Comparison of ENCODE assay signal across 20 mouse cellular contexts in genomic region chr9:59735394-59735793, GRCm38 (mm10). TPM values are rescaled to one million over a fixed set of nuclear protein-coding genes. Genes with fewer than 3 reads are reported as not detected.
A peak's percentile ranks its signal among the peaks of the same experiment; 100 is the strongest.
DNase-seq lines count a peak whose midpoint lies in the region; ATAC-seq and TF ChIP-seq lines count a peak whose summit lies in the region.
"Had no signal": no experiment of that assay in that cellular context is flagged by ENCODE, and none has a peak within 500 bp of the region (broad histone marks: within the 10 kb centered on the region; RNA-seq: fewer than 3 reads in every experiment).

No protein-coding gene starts in this region.

- no peaks in the 10 kb centered on the region for H3K27me3 ChIP-seq in heart, embryonic 11.5 days (ENCODE audit: control insufficient read depth, insufficient read depth, low read length)
- no peaks in the 10 kb centered on the region for H3K27me3 ChIP-seq in intestine, embryonic 16.5 days (replicated peaks; ENCODE audit: control insufficient read depth, insufficient read depth, low read length)
- no peaks in the 10 kb centered on the region for H3K27me3 ChIP-seq in intestine, postnatal 0 days (replicated peaks; ENCODE audit: control insufficient read depth, insufficient read depth, low read length)
- no peaks in the 10 kb centered on the region for H3K27me3 ChIP-seq in liver, embryonic 12.5 days (replicated peaks)
- no peaks in the 10 kb centered on the region for H3K27me3 ChIP-seq in limb, embryonic 10.5 days (ENCODE audit: low read depth, poor library complexity, severe bottlenecking)
- H3K27me3 ChIP-seq: CH12.LX; embryonic facial prominence, embryonic 12.5 days; hindbrain, embryonic 15.5 days; limb, embryonic 13.5 days; midbrain, embryonic 12.5 days had no signal

- no peak overlapping the region for H3K4me3 ChIP-seq in heart, embryonic 11.5 days (ENCODE audit: low read depth, low read length)
- no peak overlapping the region for H3K4me3 ChIP-seq in intestine, embryonic 16.5 days (ENCODE audit: low read length)
- H3K4me3 ChIP-seq in intestine, postnatal 0 days (ENCODE audit: low read depth, low read length), result no peak overlapping the region
- H3K4me3 ChIP-seq in liver, embryonic 12.5 days, result no peak overlapping the region
- H3K4me3 ChIP-seq in limb, embryonic 10.5 days, result no peak overlapping the region
- H3K4me3 ChIP-seq: embryonic facial prominence, embryonic 12.5 days; hindbrain, embryonic 15.5 days; limb, embryonic 13.5 days; midbrain, embryonic 12.5 days had no signal

- peak; percentile 14 to 22 for DNase-seq in heart, adult 18-20 months
- DNase-seq in limb, embryonic 10.5 days (ENCODE audit: low spot score), result no peak
- DNase-seq: adrenal gland, postnatal 25 days; cerebellum, adult 18-20 months; kidney, adult 2 months; kidney, postnatal 25 days; layer of hippocampus, adult 9-11 months; lung, postnatal 14 days; right cerebral cortex, postnatal 25 days; thymus, postnatal 25 days had no signal

- H3K36me3 ChIP-seq in heart, embryonic 11.5 days (ENCODE audit: control insufficient read depth, insufficient read depth, low read length), result no peaks in the 10 kb centered on the region
- H3K36me3 ChIP-seq in intestine, embryonic 16.5 days (ENCODE audit: control insufficient read depth, insufficient read depth, low read length), result no peaks in the 10 kb centered on the region
- no peaks in the 10 kb centered on the region for H3K36me3 ChIP-seq in intestine, postnatal 0 days (ENCODE audit: control insufficient read depth, insufficient read depth)
- H3K36me3 ChIP-seq in liver, embryonic 12.5 days, result no peaks in the 10 kb centered on the region
- H3K36me3 ChIP-seq in limb, embryonic 10.5 days, result peaks cover 13% of the 10 kb centered on the region
- H3K36me3 ChIP-seq: embryonic facial prominence, embryonic 12.5 days; hindbrain, embryonic 15.5 days had no signal

- no peaks in the 10 kb centered on the region for H3K9me3 ChIP-seq in heart, embryonic 11.5 days (replicated peaks; ENCODE audit: control insufficient read depth, low read length)
- no peaks in the 10 kb centered on the region for H3K9me3 ChIP-seq in intestine, embryonic 16.5 days (ENCODE audit: control insufficient read depth, low read length)
- no peaks in the 10 kb centered on the region for H3K9me3 ChIP-seq in intestine, postnatal 0 days (ENCODE audit: control insufficient read depth)
- H3K9me3 ChIP-seq in liver, embryonic 12.5 days (replicated peaks), result no peaks in the 10 kb centered on the region
- no peaks in the 10 kb centered on the region for H3K9me3 ChIP-seq in limb, embryonic 10.5 days (replicated peaks)
- H3K9me3 ChIP-seq: embryonic facial prominence, embryonic 12.5 days; hindbrain, embryonic 15.5 days; limb, embryonic 13.5 days; midbrain, embryonic 12.5 days had no signal

- no peak for TF ChIP-seq CTCF in intestine, postnatal 0 days (IDR thresholded peaks at IDR 0.05; ENCODE audit: low read depth)

- no peak for ATAC-seq in heart, embryonic 11.5 days (replicated peaks; ENCODE audit: insufficient number of reproducible peaks, low FRiP score, low TSS enrichment)
- peak; percentile 53; the same call in 1 of the 2 replicates for ATAC-seq in intestine, embryonic 16.5 days
- no peak for ATAC-seq in intestine, postnatal 0 days
- peak; percentile 59; the same call in 1 of the 2 replicates for ATAC-seq in liver, embryonic 12.5 days
- peak; percentile 97 for ATAC-seq in megakaryocyte-erythroid progenitor cell, adult 5-6 weeks (replicated peaks; ENCODE audit: low FRiP score, low TSS enrichment, poor library complexity, severe bottlenecking)

- H3K4me2 ChIP-seq in heart, embryonic 11.5 days, result no peak overlapping the region
- no peak overlapping the region for H3K4me2 ChIP-seq in intestine, embryonic 16.5 days (ENCODE audit: low read depth, low read length)
- no peak overlapping the region for H3K4me2 ChIP-seq in intestine, postnatal 0 days (replicated peaks; ENCODE audit: low read depth)
- H3K4me2 ChIP-seq in liver, embryonic 12.5 days, result no peak overlapping the region
- H3K4me2 ChIP-seq: embryonic facial prominence, embryonic 12.5 days; hindbrain, embryonic 15.5 days; limb, embryonic 13.5 days; midbrain, embryonic 12.5 days had no signal

- WGBS in heart, embryonic 11.5 days (ENCODE audit: insufficient replicate concordance), result 11% methylated on average over 4 of the region's 4 CpGs
- WGBS in intestine, embryonic 16.5 days, result 33% methylated on average over 4 of the region's 4 CpGs
- WGBS in intestine, postnatal 0 days, result 27% methylated on average over 4 of the region's 4 CpGs
- 29% methylated on average over 4 of the region's 4 CpGs for WGBS in liver, embryonic 12.5 days (ENCODE audit: insufficient replicate concordance)
- WGBS in limb, embryonic 10.5 days, result 66% methylated on average over 4 of the region's 4 CpGs

- peaks cover 11% of the 10 kb centered on the region for H3K4me1 ChIP-seq in heart, embryonic 11.5 days (ENCODE audit: control insufficient read depth, insufficient read depth, low read length)
- H3K4me1 ChIP-seq in intestine, embryonic 16.5 days (ENCODE audit: control insufficient read depth, insufficient read depth, low read length), result no peaks in the 10 kb centered on the region
- H3K4me1 ChIP-seq in intestine, postnatal 0 days (replicated peaks; ENCODE audit: control insufficient read depth, insufficient read depth, low read length), result no peaks in the 10 kb centered on the region
- H3K4me1 ChIP-seq in liver, embryonic 12.5 days, result peaks cover 6% of the 10 kb centered on the region
- H3K4me1 ChIP-seq in limb, embryonic 10.5 days, result no peaks in the 10 kb centered on the region
- H3K4me1 ChIP-seq: embryonic facial prominence, embryonic 12.5 days; hindbrain, embryonic 15.5 days; limb, embryonic 13.5 days; midbrain, embryonic 12.5 days had no signal

- no peak overlapping the region for H3K27ac ChIP-seq in heart, embryonic 11.5 days (ENCODE audit: low read depth, low read length)
- no peak overlapping the region for H3K27ac ChIP-seq in intestine, embryonic 16.5 days (ENCODE audit: low read length)
- H3K27ac ChIP-seq in intestine, postnatal 0 days (ENCODE audit: low read depth, low read length), result no peak overlapping the region
- no peak overlapping the region for H3K27ac ChIP-seq in liver, embryonic 12.5 days
- H3K27ac ChIP-seq in limb, embryonic 10.5 days, result no peak overlapping the region
- H3K27ac ChIP-seq: embryonic facial prominence, embryonic 12.5 days; hindbrain, embryonic 15.5 days; limb, embryonic 13.5 days; midbrain, embryonic 12.5 days had no signal

- no peak overlapping the region for H3K9ac ChIP-seq in heart, embryonic 11.5 days (ENCODE audit: low read depth, low read length)
- no peak overlapping the region for H3K9ac ChIP-seq in intestine, embryonic 16.5 days (ENCODE audit: low read depth, low read length)
- no peak overlapping the region for H3K9ac ChIP-seq in intestine, postnatal 0 days (ENCODE audit: low read depth, low read length)
- no peak overlapping the region for H3K9ac ChIP-seq in liver, embryonic 12.5 days
- H3K9ac ChIP-seq: embryonic facial prominence, embryonic 12.5 days; hindbrain, embryonic 15.5 days; limb, embryonic 13.5 days; midbrain, embryonic 12.5 days had no signal

RNA-seq across cellular contexts. Expression of gene Senp8, which starts 15.1 kb away (rescaled TPM):
- total RNA-seq in heart, adult 18-20 months (2021), result 10 to 100 TPM; 10.7 to 11.4 TPM
- 14.9 and 15.1 TPM in 2 replicates for polyA plus RNA-seq in heart, embryonic 11.5 days (2014; fragmentation: Nextera tagmentation; extraction: Ambion mirVana)
- polyA plus RNA-seq in intestine, embryonic 16.5 days (2015; fragmentation: Nextera tagmentation; extraction: Ambion mirVana), result 9.7 and 10.0 TPM in 2 replicates
- 3.8 and 4.1 TPM in 2 replicates for polyA plus RNA-seq in intestine, postnatal 0 days (2015; fragmentation: Nextera tagmentation; extraction: Ambion mirVana)
- polyA plus RNA-seq in liver, embryonic 12.5 days (2016; fragmentation: Nextera tagmentation; extraction: Ambion mirVana), result 5.0 and 5.7 TPM in 2 replicates
- total RNA-seq in megakaryocyte-erythroid progenitor cell, adult 5-6 weeks (2014; fragmentation: Nextera tagmentation), result 3.3 and 3.6 TPM in 2 replicates
- 3.8 and 5.6 TPM in 2 replicates for total RNA-seq in megakaryocyte-erythroid progenitor cell, adult 5-6 weeks (2017)
- polyA plus RNA-seq in limb, embryonic 10.5 days (2016; fragmentation: Nextera tagmentation; extraction: Ambion mirVana), result 16.0 and 16.6 TPM in 2 replicates

RNA-seq across cellular contexts. Expression of gene Myo9a, which starts 15.3 kb away (rescaled TPM):
- total RNA-seq in heart, adult 18-20 months (2021), result 10 to 100 TPM; 14.3 to 16.8 TPM
- 11.4 and 13.8 TPM in 2 replicates for polyA plus RNA-seq in heart, embryonic 11.5 days (2014; fragmentation: Nextera tagmentation; extraction: Ambion mirVana)
- 9.2 and 10.2 TPM in 2 replicates for polyA plus RNA-seq in intestine, embryonic 16.5 days (2015; fragmentation: Nextera tagmentation; extraction: Ambion mirVana)
- polyA plus RNA-seq in intestine, postnatal 0 days (2015; fragmentation: Nextera tagmentation; extraction: Ambion mirVana), result 12.2 and 14.4 TPM in 2 replicates
- 4.9 and 5.0 TPM in 2 replicates for polyA plus RNA-seq in liver, embryonic 12.5 days (2016; fragmentation: Nextera tagmentation; extraction: Ambion mirVana)
- 12.0 and 19.4 TPM in 2 replicates for total RNA-seq in megakaryocyte-erythroid progenitor cell, adult 5-6 weeks (2014; fragmentation: Nextera tagmentation)
- 11.8 and 15.9 TPM in 2 replicates for total RNA-seq in megakaryocyte-erythroid progenitor cell, adult 5-6 weeks (2017)
- 8.5 and 12.3 TPM in 2 replicates for polyA plus RNA-seq in limb, embryonic 10.5 days (2016; fragmentation: Nextera tagmentation; extraction: Ambion mirVana)

RNA-seq across cellular contexts. Expression of gene Gramd2, which starts 55.5 kb away (rescaled TPM):
- total RNA-seq in heart, adult 18-20 months (2021), result under 1 TPM in 1 of 2 experiments, not detected in 1; 0.28 TPM
- 0.14 and 0.31 TPM in 2 replicates for polyA plus RNA-seq in heart, embryonic 11.5 days (2014; fragmentation: Nextera tagmentation; extraction: Ambion mirVana)
- 1.1 and 1.6 TPM in 2 replicates for polyA plus RNA-seq in intestine, embryonic 16.5 days (2015; fragmentation: Nextera tagmentation; extraction: Ambion mirVana)
- 0.37 and 0.39 TPM in 2 replicates for polyA plus RNA-seq in intestine, postnatal 0 days (2015; fragmentation: Nextera tagmentation; extraction: Ambion mirVana)
- 0.04 and 0.07 TPM in 2 replicates for polyA plus RNA-seq in liver, embryonic 12.5 days (2016; fragmentation: Nextera tagmentation; extraction: Ambion mirVana)
- not detected in 2 replicates for total RNA-seq in megakaryocyte-erythroid progenitor cell, adult 5-6 weeks (2014; fragmentation: Nextera tagmentation)
- not detected in 2 replicates for total RNA-seq in megakaryocyte-erythroid progenitor cell, adult 5-6 weeks (2017)
- 0.15 and 0.30 TPM in 2 replicates for polyA plus RNA-seq in limb, embryonic 10.5 days (2016; fragmentation: Nextera tagmentation; extraction: Ambion mirVana)
- total RNA-seq: CH12.LX had no signal

Comparison
In these comparisons a context has a peak if more than half of its experiments do, and no peak if none do; other contexts are left out.
1. ATAC-seq: peak in intestine, embryonic 16.5 days (single experiment), liver, embryonic 12.5 days (single experiment) and megakaryocyte-erythroid progenitor cell, adult 5-6 weeks (single experiment); none in heart, embryonic 11.5 days (single experiment) and intestine, postnatal 0 days (single experiment).